Mouse (Mus musculus) erythroblast, embryonic 14.5 days (primary cell): ENCODE measurements around the gene Olfr764-ps1.

Experiments
- GATA1 ChIP-seq: IDR thresholded peaks from 2 replicates; pipeline ENCODE4 v1.6.1; 2012; ENCODE audit warnings: low read length, inconsistent platforms, mixed read lengths
- TAL1 ChIP-seq: IDR thresholded peaks from 3 replicates; pipeline ENCODE4 v1.6.1; 2012; ENCODE audit warnings: low read length, inconsistent platforms, mixed read lengths

DNA sequence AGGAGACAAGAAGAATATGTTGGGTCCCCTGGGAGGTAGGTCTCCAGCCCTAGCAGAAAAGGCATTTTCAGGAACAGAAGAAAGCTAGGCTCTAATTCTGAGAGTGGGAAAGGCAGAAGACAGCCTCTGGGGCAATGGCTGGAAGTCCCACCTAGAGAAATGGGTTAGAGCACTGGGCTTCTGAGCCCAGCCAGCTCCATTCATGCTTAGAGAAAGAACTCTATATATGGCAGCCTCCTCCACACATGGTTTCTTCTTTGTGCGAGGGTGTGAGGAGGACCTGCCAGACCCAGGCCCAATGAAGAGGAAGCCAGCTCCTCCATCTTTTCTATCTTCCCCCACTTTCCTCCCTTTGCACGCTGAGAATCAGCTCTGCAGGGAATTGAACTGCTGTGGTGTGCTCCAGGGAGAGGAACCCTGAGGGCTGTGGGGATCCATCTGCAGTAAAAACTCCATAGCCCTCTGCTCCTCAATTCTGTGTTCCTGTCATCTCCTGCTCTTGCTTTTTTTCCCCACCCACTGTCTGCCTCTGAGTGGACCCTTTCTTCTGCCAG is 29.3 kb downstream of the Olfr764-ps1 start, which contains the start of gene Olfr763:
- TF ChIP-seq GATA1 (no peak), TAL1 (no peak)
